ENCODE assay signal across 8 mouse cellular contexts in genomic region chr2:33753630-33754316, GRCm38 (mm10).
DNase-seq lines count a peak whose midpoint lies in the region; ATAC-seq and TF ChIP-seq lines count a peak whose summit lies in the region.

No protein-coding gene starts in this region.

- no peak; the same call in 1 of the 2 replicates for TF ChIP-seq CTCF in stomach, postnatal 0 days (IDR thresholded peaks at IDR 0.05; ENCODE audit: low read depth)

- no peaks in the 10 kb centered on the region; the same call in 1 of the 2 replicates for H3K36me3 ChIP-seq in limb, embryonic 11.5 days (ENCODE audit: control insufficient read depth, insufficient read depth, low read length)
- no peaks in the 10 kb centered on the region; the same call in 1 of the 2 replicates for H3K36me3 ChIP-seq in midbrain, embryonic 16.5 days (ENCODE audit: control insufficient read depth, insufficient read depth, low read length)
- no peaks in the 10 kb centered on the region for H3K36me3 ChIP-seq in stomach, postnatal 0 days (ENCODE audit: control insufficient read depth, insufficient read depth, low read length)

- H3K9ac ChIP-seq in limb, embryonic 11.5 days (ENCODE audit: low read length) = peak overlapping the region; percentile 13; the same call in 1 of the 2 replicates
- no peak overlapping the region for H3K9ac ChIP-seq in midbrain, embryonic 16.5 days (ENCODE audit: low read depth, low read length)
- H3K9ac ChIP-seq in stomach, postnatal 0 days (ENCODE audit: low read length) = no peak overlapping the region

- H3K27ac ChIP-seq in limb, embryonic 11.5 days (replicated peaks; ENCODE audit: low read depth, low read length) = peak overlapping the region; percentile 89
- H3K27ac ChIP-seq in midbrain, embryonic 16.5 days (ENCODE audit: low read length) = peak overlapping the region; percentile 74
- peak overlapping the region; percentile 63 for H3K27ac ChIP-seq in stomach, postnatal 0 days (replicated peaks)

- H3K9me3 ChIP-seq in limb, embryonic 11.5 days (ENCODE audit: control insufficient read depth, low read length) = no peaks in the 10 kb centered on the region
- H3K9me3 ChIP-seq in midbrain, embryonic 16.5 days (replicated peaks; ENCODE audit: control insufficient read depth, low read length, poor library complexity, severe bottlenecking) = no peaks in the 10 kb centered on the region
- H3K9me3 ChIP-seq in stomach, postnatal 0 days (ENCODE audit: control insufficient read depth, low read length) = no peaks in the 10 kb centered on the region

- no peak for TF ChIP-seq EP300 in stomach, postnatal 0 days (optimal IDR thresholded peaks at IDR 0.05)

- peak overlapping the region; percentile 13; the same call in 1 of the 2 replicates for H3K4me2 ChIP-seq in limb, embryonic 11.5 days (ENCODE audit: low read depth, severe bottlenecking)
- no peak overlapping the region for H3K4me2 ChIP-seq in midbrain, embryonic 16.5 days (ENCODE audit: low read length)
- H3K4me2 ChIP-seq in stomach, postnatal 0 days (replicated peaks; ENCODE audit: low read depth) = peak overlapping the region; percentile 34

- no peaks in the 10 kb centered on the region for H3K27me3 ChIP-seq in limb, embryonic 11.5 days (ENCODE audit: control insufficient read depth, insufficient read depth, low read length)
- H3K27me3 ChIP-seq in midbrain, embryonic 16.5 days (ENCODE audit: control insufficient read depth, insufficient read depth, low read depth, low read length) = no peaks in the 10 kb centered on the region
- no peaks in the 10 kb centered on the region for H3K27me3 ChIP-seq in stomach, postnatal 0 days (ENCODE audit: control insufficient read depth, insufficient read depth, low read length)

- WGBS in limb, embryonic 11.5 days = 21% methylated on average over 15 of the region's 15 CpGs
- 10% methylated on average over 15 of the region's 15 CpGs for WGBS in midbrain, embryonic 16.5 days
- 23% methylated on average over 15 of the region's 15 CpGs for WGBS in stomach, postnatal 0 days

- no peak overlapping the region for H3K4me3 ChIP-seq in limb, embryonic 11.5 days (ENCODE audit: low read depth, low read length)
- no peak overlapping the region for H3K4me3 ChIP-seq in midbrain, embryonic 16.5 days (ENCODE audit: low read depth, low read length)
- no peak overlapping the region for H3K4me3 ChIP-seq in stomach, postnatal 0 days (ENCODE audit: low read depth, low read length)

- peak; percentile 39 for DNase-seq in thymus, postnatal 14 days
- no peak for DNase-seq in thymus, postnatal 25 days
- peak; percentile 83 for DNase-seq in fat pad, adult 2 months (ENCODE audit: extremely low read depth, low read depth, low spot score)
- peak; percentile 85 to 88 for DNase-seq in heart, adult 9 months (ENCODE audit: low spot score in 2 of 2)
- peak; percentile 78 to 84 for DNase-seq in kidney, adult 8-10 months
- DNase-seq in limb, embryonic 11.5 days (ENCODE audit: low spot score) = peak; percentile 85
- peak; percentile 55 for DNase-seq in stomach, postnatal 0 days (ENCODE audit: low spot score)

- H3K4me1 ChIP-seq in limb, embryonic 11.5 days (ENCODE audit: control insufficient read depth, insufficient read depth, low read length) = peaks cover 39% of the 10 kb centered on the region
- peaks cover 36% of the 10 kb centered on the region for H3K4me1 ChIP-seq in midbrain, embryonic 16.5 days (ENCODE audit: control insufficient read depth, insufficient read depth, low read length)
- peaks cover 5% of the 10 kb centered on the region for H3K4me1 ChIP-seq in stomach, postnatal 0 days (replicated peaks; ENCODE audit: control insufficient read depth, insufficient read depth)

- ATAC-seq in limb, embryonic 11.5 days (ENCODE audit: insufficient number of reproducible peaks, low FRiP score, low TSS enrichment, low read depth) = peak; percentile 78
- peak; percentile 84 for ATAC-seq in midbrain, embryonic 16.5 days
- ATAC-seq in stomach, postnatal 0 days (ENCODE audit: low FRiP score, low TSS enrichment) = peak; percentile 55; the same call in 1 of the 2 replicates
